Mouse (Mus musculus): ENCODE measurements around the gene Bcl9l. TPM values are rescaled to one million over a fixed set of nuclear protein-coding genes. Genes with fewer than 3 reads are reported as not detected.

Bcl9l gene
- polyA plus RNA-seq, 1 experiment from 2014 or later, result 11.6 TPM

DNA sequence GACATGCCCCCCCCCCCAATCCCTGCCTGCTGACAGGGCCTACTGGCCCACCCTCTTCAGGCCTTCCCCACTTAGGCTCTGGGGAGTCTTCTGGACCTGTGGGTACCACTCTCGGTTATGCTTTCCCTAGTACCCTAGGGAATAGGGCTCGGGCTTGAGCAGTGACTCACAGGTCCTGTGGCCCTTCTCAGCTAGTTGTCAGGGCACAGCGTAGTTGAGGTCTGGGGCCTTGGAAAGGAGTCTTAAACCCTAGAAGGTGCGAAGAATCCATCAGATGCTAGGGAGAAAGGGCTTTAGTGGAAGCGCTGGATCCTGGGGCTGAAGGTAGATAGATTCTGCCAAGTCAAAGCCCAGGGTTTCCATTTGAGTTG, 17.5 kb downstream of the Bcl9l start:
- WGBS, result 27% methylated on average over 5 of the region's 5 CpGs
- Histone ChIP-seq H3K27ac (peak overlapping the region; percentile 83), H3K9ac (peak overlapping the region; percentile 59), H3K27me3 (ENCODE audit: control insufficient read depth, insufficient read depth, low read length) (no peaks in the 10 kb centered on the region), H3K4me1 (replicated peaks; ENCODE audit: control insufficient read depth, insufficient read depth, low read length) (peaks cover 53% of the 10 kb centered on the region), H3K9me3 (ENCODE audit: control insufficient read depth, low read length) (no peaks in the 10 kb centered on the region), H3K4me3 (replicated peaks; ENCODE audit: low read length) (peak overlapping the region; percentile 32), H3K4me2 (replicated peaks) (peak overlapping the region; percentile 79), H3K36me3 (replicated peaks; ENCODE audit: control insufficient read depth, insufficient read depth) (peaks cover 19% of the 10 kb centered on the region)
- ATAC-seq (ENCODE audit: low FRiP score) (0 out of 2 replicates have a peak, but pooled peaks have one; percentile 1), DNase-seq (ENCODE audit: low spot score) (no peak)

- 48% methylated on average over 8 of the region's 8 CpGs for WGBS
- ATAC-seq (ENCODE audit: low FRiP score) (no peak), DNase-seq (ENCODE audit: low spot score) (no peak)
- no peak overlapping the region for H3K4me3 ChIP-seq (replicated peaks; ENCODE audit: low read length)
- no peaks in the 10 kb centered on the region for H3K27me3 ChIP-seq (ENCODE audit: control insufficient read depth, insufficient read depth, low read length)
- H3K9me3 ChIP-seq (ENCODE audit: control insufficient read depth, low read length), result no peaks in the 10 kb centered on the region
- H3K27ac ChIP-seq, result no peak overlapping the region
- H3K4me2 ChIP-seq (replicated peaks), result 0 out of 2 replicates have a peak overlapping the region, but pooled peaks have one; percentile 79
- H3K4me1 ChIP-seq (replicated peaks; ENCODE audit: control insufficient read depth, insufficient read depth, low read length), result peaks cover 52% of the 10 kb centered on the region
- peak overlapping the region; percentile 59; the same call in 1 of the 2 replicates for H3K9ac ChIP-seq
- peaks cover 24% of the 10 kb centered on the region for H3K36me3 ChIP-seq (replicated peaks; ENCODE audit: control insufficient read depth, insufficient read depth)
Measured at GRCm38 (mm10) chr9:44500638-44501175, 18.1 kb downstream of the Bcl9l start.

- Histone ChIP-seq H3K27me3 (ENCODE audit: control insufficient read depth, insufficient read depth, low read length) (no peaks in the 10 kb centered on the region), H3K9me3 (ENCODE audit: control insufficient read depth, low read length) (no peaks in the 10 kb centered on the region), H3K4me3 (replicated peaks; ENCODE audit: low read length) (no peak overlapping the region), H3K36me3 (replicated peaks; ENCODE audit: control insufficient read depth, insufficient read depth) (peaks cover 30% of the 10 kb centered on the region), H3K4me1 (replicated peaks; ENCODE audit: control insufficient read depth, insufficient read depth, low read length) (peaks cover 52% of the 10 kb centered on the region), H3K27ac (no peak overlapping the region), H3K9ac (no peak overlapping the region), H3K4me2 (replicated peaks) (no peak overlapping the region)
- 47% methylated on average over 10 of the region's 10 CpGs for WGBS
- no peak for ATAC-seq (ENCODE audit: low FRiP score)
- no peak for DNase-seq (ENCODE audit: low spot score)
Measured at GRCm38 (mm10) chr9:44501206-44501879, 18.7 kb downstream of the Bcl9l start.

DNA sequence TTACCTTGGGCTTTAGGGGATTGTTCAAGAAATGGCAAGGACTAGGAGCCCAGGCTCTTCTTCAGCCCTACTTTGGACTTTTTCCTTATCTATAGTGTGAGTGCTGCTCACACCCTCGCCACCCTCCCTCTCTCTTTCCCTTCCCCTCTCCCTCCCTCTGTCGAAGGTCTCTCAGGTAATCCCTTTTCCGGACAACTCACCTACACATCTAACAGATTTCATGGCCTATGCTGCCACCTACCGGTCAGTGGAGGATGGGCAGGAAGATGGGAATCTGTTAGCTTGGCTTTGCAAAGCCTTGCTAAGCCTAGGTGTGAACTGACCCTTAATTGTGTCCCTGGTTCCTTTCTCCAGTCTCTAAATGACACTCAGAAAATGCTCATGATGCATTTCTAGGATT, 19.4 kb downstream of the Bcl9l start:
- Histone ChIP-seq H3K4me2 (replicated peaks) (no peak overlapping the region), H3K9ac (no peak overlapping the region), H3K4me1 (replicated peaks; ENCODE audit: control insufficient read depth, insufficient read depth, low read length) (peaks cover 45% of the 10 kb centered on the region), H3K27ac (no peak overlapping the region), H3K36me3 (replicated peaks; ENCODE audit: control insufficient read depth, insufficient read depth) (peaks cover 37% of the 10 kb centered on the region), H3K9me3 (ENCODE audit: control insufficient read depth, low read length) (no peaks in the 10 kb centered on the region), H3K4me3 (replicated peaks; ENCODE audit: low read length) (no peak overlapping the region), H3K27me3 (ENCODE audit: control insufficient read depth, insufficient read depth, low read length) (no peaks in the 10 kb centered on the region)
- ATAC-seq (ENCODE audit: low FRiP score), result no peak
- 6% methylated on average over 4 of the region's 4 CpGs for WGBS
- DNase-seq (ENCODE audit: low spot score), result peak; percentile 93

- ATAC-seq (ENCODE audit: low FRiP score) (no peak), DNase-seq (ENCODE audit: low spot score) (no peak)
- H3K9me3 ChIP-seq (ENCODE audit: control insufficient read depth, low read length), result no peaks in the 10 kb centered on the region
- no peak overlapping the region for H3K4me3 ChIP-seq (replicated peaks; ENCODE audit: low read length)
- no peak overlapping the region for H3K9ac ChIP-seq
- H3K4me1 ChIP-seq (replicated peaks; ENCODE audit: control insufficient read depth, insufficient read depth, low read length), result peaks cover 26% of the 10 kb centered on the region
- WGBS, result 69% methylated on average over 20 of the region's 20 CpGs
- H3K27me3 ChIP-seq (ENCODE audit: control insufficient read depth, insufficient read depth, low read length), result no peaks in the 10 kb centered on the region
- no peak overlapping the region for H3K27ac ChIP-seq
- no peak overlapping the region for H3K4me2 ChIP-seq (replicated peaks)
- peaks cover 62% of the 10 kb centered on the region for H3K36me3 ChIP-seq (replicated peaks; ENCODE audit: control insufficient read depth, insufficient read depth)
Measured at GRCm38 (mm10) chr9:44504893-44505823, 22.5 kb downstream of the Bcl9l start.

GRCm38 (mm10) chr9:44505824-44506467, 23.3 kb downstream of the Bcl9l start:
- 53% methylated on average over 21 of the region's 23 CpGs for WGBS

DNA sequence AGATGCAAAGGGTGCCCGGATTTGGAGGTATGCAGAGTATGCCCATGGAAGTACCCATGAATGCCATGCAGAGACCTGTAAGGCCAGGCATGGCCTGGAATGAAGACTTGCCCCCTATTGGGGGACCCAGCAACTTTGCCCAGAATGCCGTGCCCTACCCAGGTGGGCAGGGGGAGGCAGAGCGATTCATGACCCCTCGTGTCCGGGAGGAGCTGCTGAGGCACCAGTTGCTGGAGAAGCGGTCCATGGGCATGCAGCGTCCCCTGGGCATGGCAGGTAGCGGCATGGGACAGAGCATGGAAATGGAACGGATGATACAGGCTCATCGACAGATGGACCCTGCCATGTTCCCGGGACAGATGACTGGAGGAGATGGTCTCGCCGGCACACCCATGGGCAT, 23.9 kb downstream of the Bcl9l start:
- H3K4me3 ChIP-seq (replicated peaks; ENCODE audit: low read length), result no peak overlapping the region
- no peaks in the 10 kb centered on the region for H3K9me3 ChIP-seq (ENCODE audit: control insufficient read depth, low read length)
- H3K4me1 ChIP-seq (replicated peaks; ENCODE audit: control insufficient read depth, insufficient read depth, low read length), result peaks cover 18% of the 10 kb centered on the region
- H3K27ac ChIP-seq, result no peak overlapping the region
- no peak overlapping the region for H3K9ac ChIP-seq
- ATAC-seq (ENCODE audit: low FRiP score) (no peak), DNase-seq (ENCODE audit: low spot score) (no peak)
- no peak overlapping the region for H3K4me2 ChIP-seq (replicated peaks)
- no peaks in the 10 kb centered on the region for H3K27me3 ChIP-seq (ENCODE audit: control insufficient read depth, insufficient read depth, low read length)
- peaks cover 55% of the 10 kb centered on the region for H3K36me3 ChIP-seq (replicated peaks; ENCODE audit: control insufficient read depth, insufficient read depth)
- 92% methylated on average over 13 of the region's 13 CpGs for WGBS

More at GRCm38 (mm10) chr9:44505824-44506467, 23.3 kb downstream of the Bcl9l start:
- Histone ChIP-seq H3K9ac (no peak overlapping the region), H3K9me3 (ENCODE audit: control insufficient read depth, low read length) (no peaks in the 10 kb centered on the region), H3K27me3 (ENCODE audit: control insufficient read depth, insufficient read depth, low read length) (no peaks in the 10 kb centered on the region), H3K4me1 (replicated peaks; ENCODE audit: control insufficient read depth, insufficient read depth, low read length) (peaks cover 21% of the 10 kb centered on the region), H3K36me3 (replicated peaks; ENCODE audit: control insufficient read depth, insufficient read depth) (peaks cover 59% of the 10 kb centered on the region), H3K27ac (no peak overlapping the region), H3K4me3 (replicated peaks; ENCODE audit: low read length) (no peak overlapping the region), H3K4me2 (replicated peaks) (no peak overlapping the region)
- ATAC-seq (ENCODE audit: low FRiP score), result no peak
- DNase-seq (ENCODE audit: low spot score), result no peak

- Histone ChIP-seq H3K4me2 (replicated peaks) (no peak overlapping the region), H3K9me3 (ENCODE audit: control insufficient read depth, low read length) (no peaks in the 10 kb centered on the region), H3K4me3 (replicated peaks; ENCODE audit: low read length) (no peak overlapping the region), H3K27me3 (ENCODE audit: control insufficient read depth, insufficient read depth, low read length) (no peaks in the 10 kb centered on the region), H3K4me1 (replicated peaks; ENCODE audit: control insufficient read depth, insufficient read depth, low read length) (peaks cover 24% of the 10 kb centered on the region), H3K9ac (no peak overlapping the region), H3K36me3 (replicated peaks; ENCODE audit: control insufficient read depth, insufficient read depth) (peaks cover 55% of the 10 kb centered on the region), H3K27ac (no peak overlapping the region)
- 98% methylated on average over 6 of the region's 6 CpGs for WGBS
- DNase-seq (ENCODE audit: low spot score), result no peak
- no peak for ATAC-seq (ENCODE audit: low FRiP score)
Measured at GRCm38 (mm10) chr9:44507345-44507744, 24.7 kb downstream of the Bcl9l start.
